Mouse (Mus musculus) midbrain, embryonic 14.5 days (tissue): ENCODE measurements around the gene Zfp784. TPM values are rescaled to one million over a fixed set of nuclear protein-coding genes. Genes with fewer than 3 reads are reported as not detected.

Experiments used
- ATAC-seq: fragments of 200-750 bp; cut with Nextera tagmentation; 2 replicates; pipeline ENCODE4 v1.8.0; 2017; ENCODE audit warnings: moderate number of reproducible peaks, moderate library complexity; ENCODE audit not compliant: low FRiP score, low TSS enrichment
- DNase-seq: peaks from one replicate; pipeline ENCODE4 v3.0.0-alpha.2; 2015
- H3K27ac ChIP-seq: fragments of 300-500 bp; sonication (generic); replicated peaks from 2 replicates; pipeline ENCODE4 v1.5.1; 2014; ENCODE audit warnings: mild to moderate bottlenecking, low read depth, low read length, moderate library complexity
- H3K27me3 ChIP-seq: fragments of 300-500 bp; sonication (generic); 2 replicates; pipeline ENCODE4 v1.6.1; 2014; ENCODE audit warnings: low read length, control low read depth, mixed read lengths; ENCODE audit not compliant: control insufficient read depth, insufficient read depth
- H3K36me3 ChIP-seq: fragments of 300-500 bp; sonication (generic); 2 replicates; pipeline ENCODE4 v1.6.1; 2014; ENCODE audit warnings: low read length, control low read depth; ENCODE audit not compliant: control insufficient read depth, insufficient read depth
- H3K4me1 ChIP-seq: fragments of 300-500 bp; sonication (generic); 2 replicates; pipeline ENCODE4 v1.6.1; 2014; ENCODE audit warnings: mild to moderate bottlenecking, antibody characterized with exemption, low read length, control low read depth; ENCODE audit not compliant: control insufficient read depth, insufficient read depth
- H3K4me2 ChIP-seq: fragments of 300-500 bp; sonication (generic); 2 replicates; pipeline ENCODE4 v1.6.1; 2014; ENCODE audit warnings: mild to moderate bottlenecking, low read length, moderate library complexity
- H3K4me3 ChIP-seq: fragments of 300-500 bp; sonication (generic); replicated peaks from 2 replicates; pipeline ENCODE4 v1.5.1; 2014; ENCODE audit warnings: low read depth, low read length
- H3K9ac ChIP-seq: fragments of 300-500 bp; sonication (generic); replicated peaks from 2 replicates; pipeline ENCODE4 v1.6.1; 2014; ENCODE audit warnings: mild to moderate bottlenecking, low read length, moderate library complexity
- H3K9me3 ChIP-seq: fragments of 300-500 bp; sonication (generic); 2 replicates; pipeline ENCODE4 v1.6.1; 2016; ENCODE audit warnings: low read length, control low read depth, mixed read lengths; ENCODE audit not compliant: control insufficient read depth
- WGBS: fragments of 180-500 bp; shearing (Covaris S2); extraction: QIAGEN DNeasy Blood & Tissue Kit; methylation state at CpG from one replicate; pipeline ENCODE4 v1.1.7; 2014; 5-methylcytosine and 5-hydroxymethylcytosine counted together
- polyA plus RNA-seq: library from polyadenylated mRNA; unstranded; fragments of >200 nt; fragmentation: Nextera tagmentation; extraction: Ambion mirVana; gene quantifications from 2 replicates; pipeline ENCODE4 v1.2.1, GENCODE M21; 2014

Zfp784 gene
- polyA plus RNA-seq, 1 experiment from 2014 or later = 10.8 TPM

DNA sequence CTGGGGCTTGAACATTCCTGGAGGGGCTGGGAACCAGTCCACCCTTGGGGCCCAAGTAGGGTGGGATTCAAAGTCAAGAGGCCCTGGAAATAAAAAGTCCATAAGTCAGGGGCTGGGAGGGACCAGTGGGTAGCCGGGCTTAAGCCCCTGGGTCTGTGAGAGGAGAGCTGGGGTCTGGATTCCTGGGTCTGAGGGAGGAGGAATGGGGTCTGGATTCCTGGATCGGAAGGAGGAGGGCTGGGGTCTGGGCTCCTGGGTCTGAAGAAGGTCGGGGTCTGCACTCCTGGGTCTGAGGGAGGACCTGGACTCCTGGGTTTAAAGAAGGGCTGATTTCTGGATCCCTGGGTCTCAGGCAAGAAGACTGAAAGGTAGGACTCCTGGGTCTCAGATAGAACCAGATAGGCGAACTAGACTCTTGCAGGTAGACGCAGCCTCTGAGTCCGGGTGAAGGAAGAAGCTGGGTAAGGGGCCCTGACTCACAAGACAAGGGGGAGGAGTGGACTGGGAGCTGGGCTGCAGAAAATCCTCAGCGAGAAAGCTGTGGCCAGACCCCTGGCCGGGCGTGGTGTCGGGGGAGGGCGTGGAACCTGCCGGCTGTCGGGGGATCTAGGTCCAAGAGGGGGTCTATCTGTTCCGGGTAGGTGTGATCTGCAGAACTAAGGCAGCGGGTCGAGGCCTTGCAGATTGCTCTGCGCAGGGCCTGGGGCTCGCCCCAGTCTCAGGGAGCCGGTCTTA is 42.8 kb downstream of the Zfp784 start:
- Histone ChIP-seq H3K27me3 (no peaks in the 10 kb centered on the region), H3K9ac (peak overlapping the region; percentile 94), H3K9me3 (no peaks in the 10 kb centered on the region), H3K4me1 (peaks cover 22% of the 10 kb centered on the region), H3K27ac (peak overlapping the region; percentile 89), H3K4me2 (peak overlapping the region; percentile 94), H3K4me3 (peak overlapping the region; percentile 81), H3K36me3 (peaks cover 33% of the 10 kb centered on the region)
- DNase-seq = no peak
- no peak for ATAC-seq
- WGBS = 3% methylated on average over 19 of the region's 19 CpGs

DNA sequence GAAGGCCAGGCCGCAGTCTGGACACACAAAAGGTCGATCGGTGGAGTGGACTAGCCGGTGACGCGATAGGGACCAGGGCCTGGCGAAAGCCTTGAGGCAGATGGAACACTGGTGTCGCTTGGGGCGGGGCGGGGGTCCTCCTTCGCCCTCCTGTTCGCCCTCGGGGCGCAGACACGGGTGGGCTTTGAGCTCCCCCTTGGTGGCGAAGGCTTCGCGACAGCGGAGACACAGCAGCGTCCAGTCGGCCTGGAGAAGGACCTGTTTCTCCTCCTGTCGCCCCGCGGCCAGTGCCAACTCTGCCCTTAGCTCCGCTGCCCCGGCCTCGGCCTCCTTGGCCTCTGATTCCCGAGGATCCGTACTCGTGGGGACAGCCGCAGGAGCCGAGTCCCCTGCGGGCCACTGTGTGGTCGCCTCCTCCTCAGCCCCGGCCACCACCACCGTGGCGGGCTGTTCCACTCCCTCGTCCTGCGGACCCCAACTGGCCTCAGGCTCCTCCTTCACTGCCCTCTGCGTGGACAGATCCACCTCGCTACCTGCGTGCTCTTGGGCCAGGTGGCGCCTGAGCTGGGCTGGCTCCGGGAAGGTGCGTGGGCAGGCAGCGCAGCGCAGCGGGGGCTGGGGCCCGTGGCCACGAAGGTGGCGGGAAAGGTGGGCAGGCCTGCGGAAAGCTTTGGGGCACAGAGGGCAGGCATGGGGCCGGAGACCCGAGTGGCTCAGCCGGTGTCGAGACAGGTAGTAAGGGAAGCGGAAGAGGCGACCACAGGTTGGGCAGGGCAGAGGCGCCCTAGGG is 44.1 kb downstream of the Zfp784 start:
- Histone ChIP-seq H3K4me3 (peak overlapping the region; percentile 81), H3K4me2 (peak overlapping the region; percentile 94), H3K27ac (no peak overlapping the region), H3K9me3 (no peaks in the 10 kb centered on the region), H3K4me1 (peaks cover 22% of the 10 kb centered on the region), H3K36me3 (peaks cover 33% of the 10 kb centered on the region), H3K9ac (peak overlapping the region; percentile 37; the same call in 1 of the 2 replicates), H3K27me3 (no peaks in the 10 kb centered on the region)
- ATAC-seq = no peak
- no peak for DNase-seq
- WGBS = 51% methylated on average over 59 of the region's 59 CpGs

DNA sequence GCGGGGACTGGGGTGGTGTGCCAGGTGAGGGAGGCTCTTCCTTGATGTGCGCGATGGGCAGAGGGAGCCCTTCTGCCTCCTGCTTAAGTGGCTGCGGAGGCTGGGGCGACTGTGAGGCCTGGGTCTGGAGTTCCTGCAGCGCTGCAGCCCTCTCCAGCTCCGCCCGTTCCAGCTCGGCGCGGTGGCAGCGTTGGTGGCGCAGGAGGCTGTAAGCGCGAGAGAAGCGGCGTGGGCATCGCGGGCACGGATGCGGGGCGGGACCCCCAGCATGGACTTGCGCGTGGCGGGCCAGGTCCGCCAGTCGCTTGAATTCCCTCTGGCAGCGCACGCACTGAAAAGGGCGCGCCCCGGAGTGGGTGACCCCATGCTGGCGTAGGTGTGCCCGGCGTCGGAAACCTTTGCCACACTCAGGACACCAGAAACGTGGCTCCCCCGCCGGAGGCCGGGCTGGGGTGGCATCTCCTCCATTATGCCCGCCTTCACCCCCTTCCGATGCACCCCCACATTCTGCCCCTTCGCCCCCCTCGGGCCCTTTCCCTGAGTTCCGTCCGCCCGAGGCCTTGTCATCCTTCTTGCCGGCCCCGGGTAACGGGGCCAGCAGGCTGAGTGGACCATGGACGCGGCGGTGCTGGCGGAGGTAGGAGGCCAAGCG is 44.8 kb downstream of the Zfp784 start:
- DNase-seq = no peak
- H3K9ac ChIP-seq = peak overlapping the region; percentile 37; the same call in 1 of the 2 replicates
- H3K4me2 ChIP-seq = peak overlapping the region; percentile 94
- no peaks in the 10 kb centered on the region for H3K27me3 ChIP-seq
- H3K36me3 ChIP-seq = peaks cover 33% of the 10 kb centered on the region
- H3K4me1 ChIP-seq = peaks cover 22% of the 10 kb centered on the region
- no peak overlapping the region for H3K27ac ChIP-seq
- WGBS = 43% methylated on average over 54 of the region's 55 CpGs
- H3K4me3 ChIP-seq = peak overlapping the region; percentile 17
- no peak for ATAC-seq
- H3K9me3 ChIP-seq = no peaks in the 10 kb centered on the region

DNA sequence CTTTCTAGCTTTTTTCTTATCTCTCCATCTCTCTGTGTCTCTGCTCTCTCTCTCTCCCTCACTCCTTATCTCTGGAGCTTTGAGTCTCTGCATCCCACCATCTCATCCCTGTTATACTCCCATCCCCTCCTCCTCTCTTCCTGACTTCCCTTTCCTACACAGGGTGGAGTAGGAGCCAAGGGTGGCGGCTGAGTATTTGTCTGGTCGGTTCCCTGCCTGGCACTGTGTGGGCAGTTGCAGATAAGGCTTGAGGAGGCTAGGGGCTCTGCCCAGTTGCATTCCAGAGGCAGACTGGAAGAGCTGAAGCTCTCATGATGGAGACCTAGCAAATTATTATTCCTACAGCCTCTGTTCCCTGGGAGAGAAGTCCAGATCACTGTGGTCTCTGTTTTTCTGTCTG is 50.0 kb downstream of the Zfp784 start:
- Histone ChIP-seq H3K36me3 (peaks cover 22% of the 10 kb centered on the region), H3K4me1 (0 out of 2 replicates have a peak, but pooled peaks cover 1% of the 10 kb centered on the region), H3K4me3 (no peak overlapping the region), H3K27me3 (no peaks in the 10 kb centered on the region), H3K27ac (no peak overlapping the region), H3K9ac (no peak overlapping the region), H3K9me3 (no peaks in the 10 kb centered on the region), H3K4me2 (no peak overlapping the region)
- DNase-seq (no peak), ATAC-seq (no peak)
- WGBS = 81% methylated on average over 2 of the region's 2 CpGs

Other genes starting within 250 kb of the Zfp784 start
- 2.7 and 3.5 TPM in 2 replicates for gene Tmem238, start 248.8 kb downstream of the Zfp784 start, polyA plus RNA-seq
- 149 and 188 TPM in 2 replicates for gene Rpl28, start 245.6 kb downstream of the Zfp784 start, polyA plus RNA-seq
- 290 and 338 TPM in 2 replicates for gene Ube2s, start 225.9 kb downstream of the Zfp784 start, polyA plus RNA-seq
- 14.0 and 19.4 TPM in 2 replicates for gene Shisa7, start 193.8 kb downstream of the Zfp784 start, polyA plus RNA-seq
- 3.5 and 6.6 TPM in 2 replicates for gene Isoc2b, start 168.2 kb downstream of the Zfp784 start, polyA plus RNA-seq
- gene Isoc2a, start 161.3 kb downstream of the Zfp784 start, polyA plus RNA-seq = 0.43 and 0.54 TPM in 2 replicates
- gene Gm36210, start 131.9 kb downstream of the Zfp784 start, polyA plus RNA-seq = 0.55 TPM in 1 of 2 replicates, not detected in the other
- gene Zfp628, start 123.2 kb downstream of the Zfp784 start, polyA plus RNA-seq = 4.6 and 5.1 TPM in 2 replicates
- gene Nat14, start 116.4 kb downstream of the Zfp784 start, polyA plus RNA-seq = 24.0 and 28.9 TPM in 2 replicates
- gene Ssc5d, start 112.7 kb downstream of the Zfp784 start, polyA plus RNA-seq = 0.12 and 0.84 TPM in 2 replicates
- not detected in 2 replicates for gene Sbk2, start 74.0 kb downstream of the Zfp784 start, polyA plus RNA-seq
- 0.59 and 0.89 TPM in 2 replicates for gene Sbk3, start 67.3 kb downstream of the Zfp784 start, polyA plus RNA-seq
- gene Zfp579, start 42.3 kb downstream of the Zfp784 start, polyA plus RNA-seq = 69.3 and 76.5 TPM in 2 replicates
- 8.4 and 9.4 TPM in 2 replicates for gene Zfp524, start 24.0 kb downstream of the Zfp784 start, polyA plus RNA-seq
- gene Fiz1, start 23.7 kb downstream of the Zfp784 start, polyA plus RNA-seq = 36.2 and 38.0 TPM in 2 replicates
- gene Gm44973, start 22.9 kb downstream of the Zfp784 start, polyA plus RNA-seq = 1.3 TPM in 1 of 2 replicates, not detected in the other
- 6.8 and 8.3 TPM in 2 replicates for gene Zfp865, start 18.1 kb downstream of the Zfp784 start, polyA plus RNA-seq
- 47.0 and 63.6 TPM in 2 replicates for gene Ccdc106, start 17.9 kb downstream of the Zfp784 start, polyA plus RNA-seq
- not detected in 2 replicates for gene 4632433K11Rik, start 4.3 kb downstream of the Zfp784 start, polyA plus RNA-seq
- 104 and 105 TPM in 2 replicates for gene Zfp580, start 13.1 kb upstream of the Zfp784 start, polyA plus RNA-seq
- gene U2af2, start 23.7 kb upstream of the Zfp784 start, polyA plus RNA-seq = 111 and 115 TPM in 2 replicates
- gene Epn1, start 41.8 kb upstream of the Zfp784 start, polyA plus RNA-seq = 104 and 119 TPM in 2 replicates
- not detected in 2 replicates for gene Rfpl4, start 78.5 kb upstream of the Zfp784 start, polyA plus RNA-seq
- gene Rasl2-9, start 87.5 kb upstream of the Zfp784 start, polyA plus RNA-seq = 0.36 and 0.41 TPM in 2 replicates
- 0.01 TPM in 1 of 2 replicates, not detected in the other for gene Vmn1r55, start 111.2 kb upstream of the Zfp784 start, polyA plus RNA-seq
- not detected in 2 replicates for gene Vmn1r56, start 158.3 kb upstream of the Zfp784 start, polyA plus RNA-seq
- gene Vmn1r57, start 180.0 kb upstream of the Zfp784 start, polyA plus RNA-seq = not detected in 2 replicates